Mouse (Mus musculus): ENCODE data around the gene Polr1e. TPM values are rescaled to one million over a fixed set of nuclear protein-coding genes. Genes with fewer than 3 reads are reported as not detected.

The Polr1e gene
- 35.1 and 36.0 TPM in 2 replicates for polyA plus RNA-seq (2011; ENCODE audit: insufficient read depth, insufficient read length, low read depth, missing spikeins)

- Histone ChIP-seq H3K27ac (ENCODE audit: insufficient read depth, low read length) (0 out of 2 replicates have a peak within 1 kb of the TSS, but pooled peaks have one; percentile 7), H3K27me3 (ENCODE audit: control insufficient read depth, insufficient read depth, low read length, poor library complexity, severe bottlenecking) (no peaks in the 10 kb centered on the region), H3K9me3 (replicated peaks; ENCODE audit: control insufficient read depth, insufficient read depth, low read length, poor library complexity, severe bottlenecking) (no peaks in the 10 kb centered on the region), H3K4me3 (ENCODE audit: low read depth, low read length) (peak within 1 kb of the TSS; percentile 95), H3K9ac (ENCODE audit: low read depth, poor library complexity, severe bottlenecking) (peak within 1 kb of the TSS; percentile 59), H3K4me1 (ENCODE audit: control insufficient read depth, insufficient read depth, low read length) (no peaks in the 10 kb centered on the region), H3K36me3 (ENCODE audit: control insufficient read depth, insufficient read depth, low read length, poor library complexity, severe bottlenecking) (0 out of 2 replicates have a peak, but pooled peaks cover 8% of the 10 kb centered on the region)
- TF ChIP-seq POLR2A (IDR thresholded peaks at IDR 0.05; ENCODE audit: insufficient read depth, low read length) (no peak), EP300 (IDR thresholded peaks at IDR 0.05; ENCODE audit: insufficient read depth, low read depth, low read length) (peak; percentile 44; the same call in 1 of the 2 replicates), CTCF (IDR thresholded peaks at IDR 0.05; ENCODE audit: low read depth, low read length) (no peak)
Measured at GRCm38 (mm10) chr4:45018452-45018980, at the start of gene Polr1e. Gene Polr1e (plus strand): TSS chr4:45018583.

GRCm38 (mm10) chr4:44970056-44970455 is 48.3 kb upstream of the Polr1e start:
- Histone ChIP-seq H3K4me3 (ENCODE audit: low read depth, low read length) (no peak overlapping the region), H3K27me3 (ENCODE audit: control insufficient read depth, insufficient read depth, low read length, poor library complexity, severe bottlenecking) (no peaks in the 10 kb centered on the region), H3K9ac (ENCODE audit: low read depth, poor library complexity, severe bottlenecking) (no peak overlapping the region), H3K36me3 (ENCODE audit: control insufficient read depth, insufficient read depth, low read length, poor library complexity, severe bottlenecking) (no peaks in the 10 kb centered on the region), H3K4me1 (ENCODE audit: control insufficient read depth, insufficient read depth, low read length) (peaks cover 2% of the 10 kb centered on the region), H3K9me3 (replicated peaks; ENCODE audit: control insufficient read depth, insufficient read depth, low read length, poor library complexity, severe bottlenecking) (no peaks in the 10 kb centered on the region), H3K27ac (ENCODE audit: insufficient read depth, low read length) (no peak overlapping the region)
- TF ChIP-seq POLR2A (IDR thresholded peaks at IDR 0.05; ENCODE audit: insufficient read depth, low read length) (no peak), EP300 (IDR thresholded peaks at IDR 0.05; ENCODE audit: insufficient read depth, low read depth, low read length) (no peak), CTCF (IDR thresholded peaks at IDR 0.05; ENCODE audit: low read depth, low read length) (no peak)

GRCm38 (mm10) chr4:44970612-44971110 is 47.7 kb upstream of the Polr1e start:
- no peak overlapping the region for H3K4me3 ChIP-seq (ENCODE audit: low read depth, low read length)
- no peak overlapping the region for H3K9ac ChIP-seq (ENCODE audit: low read depth, poor library complexity, severe bottlenecking)
- H3K36me3 ChIP-seq (ENCODE audit: control insufficient read depth, insufficient read depth, low read length, poor library complexity, severe bottlenecking) = no peaks in the 10 kb centered on the region
- H3K27me3 ChIP-seq (ENCODE audit: control insufficient read depth, insufficient read depth, low read length, poor library complexity, severe bottlenecking) = no peaks in the 10 kb centered on the region
- peaks cover 2% of the 10 kb centered on the region for H3K4me1 ChIP-seq (ENCODE audit: control insufficient read depth, insufficient read depth, low read length)
- H3K27ac ChIP-seq (ENCODE audit: insufficient read depth, low read length) = no peak overlapping the region
- no peaks in the 10 kb centered on the region for H3K9me3 ChIP-seq (replicated peaks; ENCODE audit: control insufficient read depth, insufficient read depth, low read length, poor library complexity, severe bottlenecking)
- TF ChIP-seq CTCF (IDR thresholded peaks at IDR 0.05; ENCODE audit: low read depth, low read length) = peak; percentile 58
- no peak for TF ChIP-seq POLR2A (IDR thresholded peaks at IDR 0.05; ENCODE audit: insufficient read depth, low read length)

DNA sequence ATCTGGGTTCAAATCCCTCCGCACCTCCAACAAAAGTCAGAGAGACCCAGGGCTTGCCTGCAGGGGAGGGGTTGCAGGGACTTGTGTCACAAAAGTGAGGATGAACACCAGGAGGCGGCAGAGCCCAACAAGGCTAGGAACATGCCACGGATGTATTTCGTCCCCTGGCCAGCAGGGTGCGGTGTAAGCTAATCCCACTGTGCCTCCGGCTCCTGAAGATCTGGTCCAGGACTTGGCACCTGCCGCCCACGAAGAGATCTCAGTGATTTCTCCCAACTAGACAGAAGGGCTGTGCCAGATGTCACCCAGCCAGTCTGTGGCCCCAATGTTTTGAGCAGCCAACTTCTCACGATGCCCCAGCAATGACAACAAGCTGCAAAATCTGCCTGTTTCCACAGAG is 44.9 kb upstream of the Polr1e start:
- H3K36me3 ChIP-seq (ENCODE audit: control insufficient read depth, insufficient read depth, low read length, poor library complexity, severe bottlenecking) = no peaks in the 10 kb centered on the region
- no peaks in the 10 kb centered on the region for H3K9me3 ChIP-seq (replicated peaks; ENCODE audit: control insufficient read depth, insufficient read depth, low read length, poor library complexity, severe bottlenecking)
- peaks cover 2% of the 10 kb centered on the region for H3K4me1 ChIP-seq (ENCODE audit: control insufficient read depth, insufficient read depth, low read length)
- no peak overlapping the region for H3K27ac ChIP-seq (ENCODE audit: insufficient read depth, low read length)
- no peak overlapping the region for H3K9ac ChIP-seq (ENCODE audit: low read depth, poor library complexity, severe bottlenecking)
- peak; percentile 59; the same call in 1 of the 2 replicates for TF ChIP-seq EP300 (IDR thresholded peaks at IDR 0.05; ENCODE audit: insufficient read depth, low read depth, low read length)
- no peak for TF ChIP-seq POLR2A (IDR thresholded peaks at IDR 0.05; ENCODE audit: insufficient read depth, low read length)
- TF ChIP-seq CTCF (IDR thresholded peaks at IDR 0.05; ENCODE audit: low read depth, low read length) = peak; percentile 100
- peak overlapping the region; percentile 40 for H3K4me3 ChIP-seq (ENCODE audit: low read depth, low read length)
- no peaks in the 10 kb centered on the region for H3K27me3 ChIP-seq (ENCODE audit: control insufficient read depth, insufficient read depth, low read length, poor library complexity, severe bottlenecking)

DNA sequence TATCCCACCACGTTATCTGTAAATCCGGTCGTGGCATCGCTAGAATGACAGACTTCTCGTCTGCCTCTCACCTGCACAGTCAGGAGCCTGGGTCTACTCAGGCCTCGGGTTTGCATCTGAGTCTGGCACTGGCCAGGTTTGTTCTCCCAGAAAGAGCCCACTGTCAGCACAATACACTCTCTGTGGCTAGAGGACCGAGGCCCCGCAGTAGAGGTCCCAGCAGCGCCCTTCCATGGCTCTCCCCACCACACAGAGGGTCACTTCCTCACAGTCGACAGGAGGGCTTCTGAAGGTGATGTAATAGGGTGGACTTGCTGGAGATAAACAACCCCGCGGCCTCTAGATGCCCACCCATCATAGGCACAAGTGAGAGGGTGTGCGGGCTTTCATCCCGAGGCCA is 44.5 kb upstream of the Polr1e start:
- Histone ChIP-seq H3K27ac (ENCODE audit: insufficient read depth, low read length) (no peak overlapping the region), H3K4me3 (ENCODE audit: low read depth, low read length) (peak overlapping the region; percentile 40), H3K9ac (ENCODE audit: low read depth, poor library complexity, severe bottlenecking) (no peak overlapping the region), H3K36me3 (ENCODE audit: control insufficient read depth, insufficient read depth, low read length, poor library complexity, severe bottlenecking) (no peaks in the 10 kb centered on the region), H3K9me3 (replicated peaks; ENCODE audit: control insufficient read depth, insufficient read depth, low read length, poor library complexity, severe bottlenecking) (no peaks in the 10 kb centered on the region), H3K4me1 (ENCODE audit: control insufficient read depth, insufficient read depth, low read length) (peaks cover 2% of the 10 kb centered on the region), H3K27me3 (ENCODE audit: control insufficient read depth, insufficient read depth, low read length, poor library complexity, severe bottlenecking) (no peaks in the 10 kb centered on the region)
- no peak for TF ChIP-seq CTCF (IDR thresholded peaks at IDR 0.05; ENCODE audit: low read depth, low read length)
- no peak for TF ChIP-seq POLR2A (IDR thresholded peaks at IDR 0.05; ENCODE audit: insufficient read depth, low read length)
- no peak for TF ChIP-seq EP300 (IDR thresholded peaks at IDR 0.05; ENCODE audit: insufficient read depth, low read depth, low read length)

GRCm38 (mm10) chr4:44974331-44974730 is 44.1 kb upstream of the Polr1e start:
- TF ChIP-seq CTCF (IDR thresholded peaks at IDR 0.05; ENCODE audit: low read depth, low read length) = no peak
- no peak for TF ChIP-seq POLR2A (IDR thresholded peaks at IDR 0.05; ENCODE audit: insufficient read depth, low read length)
- no peak for TF ChIP-seq EP300 (IDR thresholded peaks at IDR 0.05; ENCODE audit: insufficient read depth, low read depth, low read length)
- Histone ChIP-seq H3K9me3 (replicated peaks; ENCODE audit: control insufficient read depth, insufficient read depth, low read length, poor library complexity, severe bottlenecking) (no peaks in the 10 kb centered on the region), H3K4me1 (ENCODE audit: control insufficient read depth, insufficient read depth, low read length) (peaks cover 2% of the 10 kb centered on the region), H3K27ac (ENCODE audit: insufficient read depth, low read length) (no peak overlapping the region), H3K4me3 (ENCODE audit: low read depth, low read length) (no peak overlapping the region), H3K36me3 (ENCODE audit: control insufficient read depth, insufficient read depth, low read length, poor library complexity, severe bottlenecking) (no peaks in the 10 kb centered on the region), H3K27me3 (ENCODE audit: control insufficient read depth, insufficient read depth, low read length, poor library complexity, severe bottlenecking) (no peaks in the 10 kb centered on the region), H3K9ac (ENCODE audit: low read depth, poor library complexity, severe bottlenecking) (no peak overlapping the region)
